Mouse (Mus musculus): ENCODE measurements around the gene Sbno1.

Sbno1 gene

GRCm38 (mm10) chr5:124442628-124443027, 16.8 kb upstream of the Sbno1 start:
- DNase-seq, result no peak

- DNase-seq, result peak; percentile 39 to 68
These were observed 14.4 kb upstream of the Sbno1 start for GRCm38 (mm10) chr5:124440094-124440701.

GRCm38 (mm10) chr5:124439447-124440093, 13.8 kb upstream of the Sbno1 start, which contains the start of gene Kmt5a:
Kmt5a (plus strand) TSS chr5:124439930.
- DNase-seq, result peak; percentile 97

GRCm38 (mm10) chr5:124438746-124439145, 12.9 kb upstream of the Sbno1 start:
- no peak for DNase-seq

GRCm38 (mm10) chr5:124438229-124438628, 12.4 kb upstream of the Sbno1 start:
- peak; percentile 56 to 61 for DNase-seq

- no peak for DNase-seq
These were observed 7.2 kb upstream of the Sbno1 start for GRCm38 (mm10) chr5:124433048-124433447.

- peak; percentile 76 to 86 for DNase-seq
These were observed 6.7 kb upstream of the Sbno1 start for GRCm38 (mm10) chr5:124432398-124433012.

- DNase-seq, result no peak
These were observed 772 bp upstream of the Sbno1 start for GRCm38 (mm10) chr5:124426475-124427071.

GRCm38 (mm10) chr5:124424723-124425411, 934 bp downstream of the Sbno1 start:
- DNase-seq, result peak; percentile 23 to 47

GRCm38 (mm10) chr5:124424200-124424722, 1.5 kb downstream of the Sbno1 start:
- DNase-seq, result peak; percentile 57 to 67

GRCm38 (mm10) chr5:124421786-124422185, 4.0 kb downstream of the Sbno1 start:
- DNase-seq, result no peak

GRCm38 (mm10) chr5:124418903-124419302, 6.9 kb downstream of the Sbno1 start:
- DNase-seq, result no peak

- no peak for DNase-seq
These were observed 13.6 kb downstream of the Sbno1 start for GRCm38 (mm10) chr5:124412163-124412562.

- peak in 1 of 2 experiments; percentile 37 for DNase-seq
These were observed 15.0 kb downstream of the Sbno1 start for GRCm38 (mm10) chr5:124410808-124411207.

- DNase-seq, result no peak
These were observed 32.1 kb downstream of the Sbno1 start for GRCm38 (mm10) chr5:124393726-124394125.

- no peak for DNase-seq
These were observed 33.4 kb downstream of the Sbno1 start for GRCm38 (mm10) chr5:124392412-124392811.

- peak in 1 of 2 experiments; percentile 7 for DNase-seq
These were observed 37.9 kb downstream of the Sbno1 start for GRCm38 (mm10) chr5:124387932-124388331.

GRCm38 (mm10) chr5:124380121-124380520, 45.7 kb downstream of the Sbno1 start:
- no peak for DNase-seq

GRCm38 (mm10) chr5:124377149-124377548, 48.7 kb downstream of the Sbno1 start:
- no peak for DNase-seq

GRCm38 (mm10) chr5:124376401-124376800, 49.4 kb downstream of the Sbno1 start:
- DNase-seq, result no peak

GRCm38 (mm10) chr5:124374298-124374697, 51.5 kb downstream of the Sbno1 start:
- no peak for DNase-seq

GRCm38 (mm10) chr5:124366721-124367120, 59.1 kb downstream of the Sbno1 start:
- peak; percentile 80 to 83 for DNase-seq

- DNase-seq, result no peak
These were observed 60.0 kb downstream of the Sbno1 start for GRCm38 (mm10) chr5:124365754-124366153.
